Mouse (Mus musculus) layer of hippocampus, adult 9-10 months (tissue): ENCODE measurements at regions not wholly inside any gene's neighbourhood (a gene's known extent, or its start where the extent isn't known, plus 50 kb on each side); places are given as distances from the start of the nearest gene placed in this dataset.

Source experiments
- DNase-seq: peaks from one replicate; pipeline ENCODE4 v3.0.0; 2022; ENCODE audit warnings: low spot score

GRCm38 (mm10) chr14:86443921-86444835 is 696.9 kb downstream of the Diaph3 start:
- no peak for DNase-seq

GRCm38 (mm10) chr14:86441895-86442679 is 698.9 kb downstream of the Diaph3 start:
- DNase-seq, result no peak

- no peak for DNase-seq
These were observed 703.7 kb downstream of the Diaph3 start for GRCm38 (mm10) chr14:86437383-86437782.

GRCm38 (mm10) chr14:86435345-86435744 is 705.7 kb downstream of the Diaph3 start:
- DNase-seq, result no peak

- no peak for DNase-seq
These were observed 709.7 kb downstream of the Diaph3 start for GRCm38 (mm10) chr14:86431215-86431816.

- no peak for DNase-seq
These were observed 719.2 kb downstream of the Diaph3 start for GRCm38 (mm10) chr14:86421881-86422280.

GRCm38 (mm10) chr14:86419959-86420598 is 721.0 kb downstream of the Diaph3 start:
- DNase-seq, result no peak

- DNase-seq, result no peak
These were observed 744.2 kb downstream of the Diaph3 start for GRCm38 (mm10) chr14:86396876-86397275.

GRCm38 (mm10) chr14:86395951-86396361 is 745.1 kb downstream of the Diaph3 start:
- DNase-seq, result no peak

- DNase-seq, result no peak
These were observed 745.5 kb downstream of the Diaph3 start for GRCm38 (mm10) chr14:86395531-86395930.

GRCm38 (mm10) chr14:86395068-86395467 is 746.0 kb downstream of the Diaph3 start:
- no peak for DNase-seq

GRCm38 (mm10) chr14:86385136-86385535 is 755.9 kb downstream of the Diaph3 start:
- no peak for DNase-seq

- no peak for DNase-seq
These were observed 776.0 kb downstream of the Diaph3 start for GRCm38 (mm10) chr14:86365032-86365431.

- no peak for DNase-seq
These were observed 780.5 kb downstream of the Diaph3 start for GRCm38 (mm10) chr14:86360423-86361059.

- no peak for DNase-seq
These were observed 782.5 kb downstream of the Diaph3 start for GRCm38 (mm10) chr14:86358584-86358983.

GRCm38 (mm10) chr14:86350526-86350925 is 790.5 kb downstream of the Diaph3 start:
- no peak for DNase-seq

GRCm38 (mm10) chr14:86339007-86339406 is 802.0 kb downstream of the Diaph3 start:
- DNase-seq, result no peak

GRCm38 (mm10) chr14:86337052-86337451 is 804.0 kb downstream of the Diaph3 start:
- DNase-seq, result no peak

- no peak for DNase-seq
These were observed 805.8 kb downstream of the Diaph3 start for GRCm38 (mm10) chr14:86335284-86335683.

GRCm38 (mm10) chr14:86329176-86329575 is 811.9 kb downstream of the Diaph3 start:
- no peak for DNase-seq

GRCm38 (mm10) chr14:86327646-86328045 is 813.4 kb downstream of the Diaph3 start:
- peak; percentile 31 for DNase-seq

- no peak for DNase-seq
These were observed 818.7 kb downstream of the Diaph3 start for GRCm38 (mm10) chr14:86322365-86322764.
